Mouse (Mus musculus) G1E (cell line): Measurements from ENCODE around the gene Ociad2.

Experiments used
- CTCF ChIP-seq: IDR thresholded peaks from 2 replicates; pipeline ENCODE4 v1.5.1; 2012; ENCODE audit warnings: low read depth, low read length, inconsistent platforms, mixed read lengths
- GATA1 ChIP-seq: IDR thresholded peaks from 2 replicates; pipeline ENCODE4 v1.6.1; 2012; ENCODE audit warnings: borderline replicate concordance, low read length, inconsistent platforms, mixed read lengths
- POLR2AphosphoS5 ChIP-seq: IDR thresholded peaks from 2 replicates; pipeline ENCODE4 v1.6.1; 2012; ENCODE audit warnings: low read depth, low read length, inconsistent platforms; ENCODE audit not compliant: insufficient replicate concordance
- TAL1 ChIP-seq: conservative IDR thresholded peaks from 2 replicates; pipeline ENCODE4 v1.6.1; 2012; ENCODE audit warnings: low read depth, low read length, inconsistent platforms, mixed read lengths

GRCm38 (mm10) chr5:73355393-73355792 is 14.6 kb upstream of the Ociad2 start:
- TF ChIP-seq CTCF (no peak), POLR2AphosphoS5 (no peak), TAL1 (peak; percentile 53), GATA1 (no peak)
